Mouse (Mus musculus): ENCODE measurements around the gene Hkdc1.

- TF ChIP-seq NANOG (IDR thresholded peaks at IDR 0.05; ENCODE audit: borderline replicate concordance, low read length) = no peak
- no peak for TF ChIP-seq CTCF (conservative IDR thresholded peaks at IDR 0.05; ENCODE audit: low read length)
These were observed 79.8 kb downstream of the Hkdc1 start for GRCm38 (mm10) chr10:62342512-62342911.

Data from E14TG2a.4 (cell line).